Mouse (Mus musculus) stomach, embryonic 14.5 days (tissue): ENCODE data around the gene Ssbp2. TPM values are rescaled to one million over a fixed set of nuclear protein-coding genes. Genes with fewer than 3 reads are reported as not detected.

Experiments
- ATAC-seq: fragments of 200-750 bp; cut with Nextera tagmentation; 2 replicates; pipeline ENCODE4 v1.8.0; 2017; ENCODE audit warnings: low read depth, moderate TSS enrichment; ENCODE audit not compliant: insufficient number of reproducible peaks, insufficient read depth, low FRiP score
- H3K27ac ChIP-seq: fragments of 300-500 bp; sonication (generic); 2 replicates; pipeline ENCODE4 v1.5.1; 2014; ENCODE audit warnings: mild to moderate bottlenecking, low read length, moderate library complexity, mixed read lengths
- H3K27me3 ChIP-seq: fragments of 300-500 bp; sonication (generic); 2 replicates; pipeline ENCODE4 v1.6.1; 2014; ENCODE audit warnings: low read length, control low read depth, mixed read lengths; ENCODE audit not compliant: control insufficient read depth, insufficient read depth
- H3K36me3 ChIP-seq: fragments of 300-500 bp; sonication (generic); 2 replicates; pipeline ENCODE4 v1.6.1; 2014; ENCODE audit warnings: mild to moderate bottlenecking, control low read depth, low read length, moderate library complexity, mixed read lengths; ENCODE audit not compliant: control insufficient read depth, insufficient read depth
- H3K4me1 ChIP-seq: fragments of 300-500 bp; sonication (generic); 2 replicates; pipeline ENCODE4 v1.6.1; 2014; ENCODE audit warnings: low read length, control low read depth, mixed read lengths; ENCODE audit not compliant: control insufficient read depth, insufficient read depth
- H3K4me2 ChIP-seq: fragments of 300-500 bp; sonication (generic); replicated peaks from 2 replicates; pipeline ENCODE4 v1.6.1; 2014; ENCODE audit warnings: low read depth, low read length, control low read depth
- H3K4me3 ChIP-seq: fragments of 300-500 bp; sonication (generic); 2 replicates; pipeline ENCODE4 v1.5.1; 2014; ENCODE audit warnings: low read depth, low read length, control low read depth
- H3K9ac ChIP-seq: fragments of 300-500 bp; sonication (generic); replicated peaks from 2 replicates; pipeline ENCODE4 v1.6.1; 2014; ENCODE audit warnings: low read depth, mild to moderate bottlenecking, control low read depth, low read length, moderate library complexity, mixed read lengths
- H3K9me3 ChIP-seq: fragments of 300-500 bp; sonication (generic); 2 replicates; pipeline ENCODE4 v1.6.1; 2016; ENCODE audit warnings: low read depth, low read length, control low read depth; ENCODE audit not compliant: control insufficient read depth
- WGBS: fragments of 180-500 bp; shearing (Covaris S2); extraction: QIAGEN DNeasy Blood & Tissue Kit; methylation state at CpG from one replicate; pipeline ENCODE4 v1.1.7; 2014; 5-methylcytosine and 5-hydroxymethylcytosine counted together
- polyA plus RNA-seq: library from polyadenylated mRNA; unstranded; fragments of >200 nt; fragmentation: Nextera tagmentation; extraction: Ambion mirVana; gene quantifications from 2 replicates; pipeline ENCODE4 v1.2.1, GENCODE M21; 2014

Gene Ssbp2
- polyA plus RNA-seq, 1 experiment from 2014 or later = 171 TPM

DNA sequence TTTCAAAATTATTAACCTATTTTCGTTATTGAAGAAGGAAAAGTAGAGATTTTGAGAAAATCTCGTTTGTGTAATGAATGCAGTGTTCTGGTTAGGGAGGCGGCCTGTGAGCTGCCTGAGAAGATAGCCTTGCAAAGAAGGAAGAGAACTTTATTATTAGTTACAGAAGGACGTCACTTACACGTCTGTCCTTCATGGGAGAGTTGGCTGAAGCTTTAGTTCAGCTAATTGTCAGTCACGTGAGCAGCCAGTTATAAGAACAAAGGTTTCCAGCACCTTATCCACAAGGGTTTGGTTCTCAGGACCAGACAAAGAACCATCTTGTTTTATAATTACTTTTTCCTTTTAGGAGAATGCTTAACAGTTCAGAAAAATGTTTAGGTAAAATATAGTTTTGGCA is 104.0 kb downstream of the Ssbp2 start:
- Histone ChIP-seq H3K36me3 (peaks cover 4% of the 10 kb centered on the region; the same call in 1 of the 2 replicates), H3K9ac (no peak overlapping the region), H3K27ac (no peak overlapping the region), H3K4me1 (no peaks in the 10 kb centered on the region), H3K4me3 (no peak overlapping the region), H3K4me2 (no peak overlapping the region), H3K9me3 (no peaks in the 10 kb centered on the region), H3K27me3 (no peaks in the 10 kb centered on the region)
- no peak for ATAC-seq
- 74% methylated on average over 6 of the region's 6 CpGs for WGBS

DNA sequence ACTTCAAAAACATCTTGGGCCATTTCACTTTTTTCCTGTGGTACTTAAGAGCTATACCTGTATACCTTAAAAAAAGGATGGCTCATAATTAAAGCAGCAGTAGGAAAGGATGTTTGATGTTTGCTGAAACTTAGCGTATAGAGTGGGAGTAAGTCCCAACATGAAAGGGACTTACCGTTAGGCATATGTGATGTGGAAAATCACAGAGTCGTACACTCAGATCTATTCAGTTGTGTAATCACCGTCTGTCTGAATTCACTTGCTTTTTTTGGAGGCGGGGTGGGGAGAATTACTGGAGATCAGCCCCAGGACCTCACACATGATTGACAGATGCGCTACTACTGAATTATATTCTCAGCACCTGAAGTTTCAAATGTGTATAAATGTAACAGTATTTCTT is 104.7 kb downstream of the Ssbp2 start:
- Histone ChIP-seq H3K4me2 (no peak overlapping the region), H3K4me3 (no peak overlapping the region), H3K27ac (no peak overlapping the region), H3K27me3 (no peaks in the 10 kb centered on the region), H3K9ac (no peak overlapping the region), H3K4me1 (no peaks in the 10 kb centered on the region), H3K9me3 (no peaks in the 10 kb centered on the region), H3K36me3 (peaks cover 4% of the 10 kb centered on the region; the same call in 1 of the 2 replicates)
- ATAC-seq = no peak
- 83% methylated on average over 6 of the region's 6 CpGs for WGBS

DNA sequence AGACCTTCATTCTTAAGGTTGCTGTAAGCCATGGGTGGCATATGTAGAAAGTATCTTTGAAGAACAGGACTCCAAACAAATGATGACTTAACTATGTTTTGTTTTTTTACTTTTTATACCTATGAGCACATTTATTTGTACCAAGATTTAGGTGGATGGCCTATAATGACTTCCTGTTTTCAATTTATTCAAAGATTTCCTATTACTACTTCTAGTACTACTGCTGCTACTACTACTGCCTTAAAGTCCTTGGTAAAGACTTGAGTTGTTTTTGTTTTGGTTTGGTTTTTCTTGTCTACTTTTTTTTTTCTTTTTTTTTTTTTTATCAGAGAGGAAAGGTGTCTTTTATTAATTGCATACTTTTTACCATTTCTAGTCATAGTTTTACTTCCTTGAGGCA is 121.4 kb downstream of the Ssbp2 start:
- Histone ChIP-seq H3K4me2 (no peak overlapping the region), H3K27ac (no peak overlapping the region), H3K9me3 (no peaks in the 10 kb centered on the region), H3K4me3 (no peak overlapping the region), H3K9ac (no peak overlapping the region), H3K4me1 (no peaks in the 10 kb centered on the region), H3K36me3 (no peaks in the 10 kb centered on the region), H3K27me3 (no peaks in the 10 kb centered on the region)
- no peak for ATAC-seq

DNA sequence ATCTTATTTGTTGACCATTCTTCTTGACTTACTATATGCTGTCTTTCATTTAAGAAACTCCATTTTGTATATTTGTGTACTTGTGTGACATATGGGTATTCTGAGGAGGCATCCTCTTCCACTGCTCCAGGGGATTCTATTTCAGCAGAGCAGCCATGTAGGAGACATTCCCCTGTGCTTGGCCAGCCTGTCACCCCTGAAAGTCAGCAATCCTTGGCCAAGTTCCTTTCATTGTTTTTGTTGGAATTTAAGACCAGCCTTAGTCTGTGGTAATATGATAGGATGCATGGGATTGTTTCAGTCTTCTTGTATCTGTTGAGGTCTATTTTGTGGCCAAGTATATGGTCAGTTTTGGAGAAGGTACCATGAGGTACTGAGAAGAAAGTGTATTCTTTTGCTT is 122.1 kb downstream of the Ssbp2 start:
- Histone ChIP-seq H3K9me3 (no peaks in the 10 kb centered on the region), H3K36me3 (no peaks in the 10 kb centered on the region), H3K27ac (no peak overlapping the region), H3K4me1 (no peaks in the 10 kb centered on the region), H3K4me3 (no peak overlapping the region), H3K9ac (no peak overlapping the region), H3K4me2 (no peak overlapping the region), H3K27me3 (no peaks in the 10 kb centered on the region)
- no peak for ATAC-seq

DNA sequence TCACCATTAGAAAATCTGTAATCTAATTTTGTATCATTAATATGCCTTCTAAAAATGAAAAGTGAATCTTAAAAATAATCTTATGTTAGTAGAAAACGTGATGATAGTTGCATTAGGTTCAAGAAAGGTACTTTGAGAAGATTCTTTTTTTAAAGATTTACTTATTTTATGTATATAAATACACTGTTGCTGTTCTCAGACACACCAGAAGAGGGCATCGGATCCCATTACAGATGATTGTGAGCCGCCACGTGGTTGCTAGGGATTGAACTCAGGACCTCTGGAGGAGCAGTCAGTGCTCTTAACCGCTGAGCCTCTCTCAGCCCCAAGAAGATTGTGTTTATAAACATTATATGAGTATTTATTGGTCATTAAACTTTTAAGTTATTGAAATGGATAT is 126.3 kb downstream of the Ssbp2 start:
- ATAC-seq = no peak
- 58% methylated on average over 5 of the region's 5 CpGs for WGBS
- Histone ChIP-seq H3K27me3 (no peaks in the 10 kb centered on the region), H3K9me3 (no peaks in the 10 kb centered on the region), H3K36me3 (no peaks in the 10 kb centered on the region), H3K9ac (no peak overlapping the region), H3K4me1 (no peaks in the 10 kb centered on the region), H3K27ac (no peak overlapping the region), H3K4me3 (no peak overlapping the region), H3K4me2 (no peak overlapping the region)

DNA sequence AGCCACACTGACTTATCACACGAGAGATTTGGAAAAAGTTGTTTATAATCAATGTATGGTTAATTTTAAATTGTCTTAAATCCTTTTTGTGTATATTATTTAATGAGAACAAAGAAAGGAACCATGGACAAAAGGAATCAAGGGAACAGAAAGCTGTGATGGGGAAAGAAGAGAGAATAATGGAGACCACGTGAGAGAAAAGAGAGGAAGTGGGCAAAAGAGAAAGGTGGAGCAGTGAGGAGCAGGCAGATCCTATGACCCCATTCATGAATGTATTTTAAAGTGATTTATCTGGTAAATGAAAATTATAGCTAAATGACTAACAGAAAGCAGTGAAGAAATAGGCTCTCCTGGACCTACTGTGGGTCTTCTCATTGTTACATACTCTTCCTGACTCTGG is 128.4 kb downstream of the Ssbp2 start:
- no peaks in the 10 kb centered on the region for H3K27me3 ChIP-seq
- no peaks in the 10 kb centered on the region for H3K9me3 ChIP-seq
- no peak overlapping the region for H3K27ac ChIP-seq
- H3K9ac ChIP-seq = no peak overlapping the region
- H3K4me3 ChIP-seq = no peak overlapping the region
- H3K4me2 ChIP-seq = no peak overlapping the region
- no peaks in the 10 kb centered on the region for H3K36me3 ChIP-seq
- WGBS = 83% methylated on average over 2 of the region's 2 CpGs
- no peak for ATAC-seq
- H3K4me1 ChIP-seq = no peaks in the 10 kb centered on the region

DNA sequence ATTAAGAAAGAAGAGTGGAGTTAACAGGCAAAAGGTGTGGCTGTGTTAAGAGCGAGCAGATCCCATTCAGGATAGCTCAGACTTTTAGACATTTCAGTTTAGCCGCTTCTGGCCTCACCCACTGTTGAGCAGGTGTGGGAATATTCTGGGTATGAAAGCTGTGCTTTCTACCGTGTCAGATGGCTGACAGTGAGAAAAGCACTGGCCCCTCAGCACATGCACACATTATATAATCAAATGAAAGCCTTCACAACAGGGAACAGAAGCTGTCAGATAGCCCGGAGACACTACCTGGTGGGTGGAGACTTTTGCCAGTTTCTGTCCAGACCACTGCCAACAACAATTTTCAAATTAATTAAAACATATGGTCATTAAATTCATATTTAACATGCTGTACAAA is 131.8 kb downstream of the Ssbp2 start:
- Histone ChIP-seq H3K9ac (no peak overlapping the region), H3K4me1 (no peaks in the 10 kb centered on the region), H3K27me3 (no peaks in the 10 kb centered on the region), H3K27ac (no peak overlapping the region), H3K9me3 (no peaks in the 10 kb centered on the region), H3K36me3 (no peaks in the 10 kb centered on the region), H3K4me2 (no peak overlapping the region), H3K4me3 (no peak overlapping the region)
- ATAC-seq = no peak
- 69% methylated on average over 4 of the region's 4 CpGs for WGBS

DNA sequence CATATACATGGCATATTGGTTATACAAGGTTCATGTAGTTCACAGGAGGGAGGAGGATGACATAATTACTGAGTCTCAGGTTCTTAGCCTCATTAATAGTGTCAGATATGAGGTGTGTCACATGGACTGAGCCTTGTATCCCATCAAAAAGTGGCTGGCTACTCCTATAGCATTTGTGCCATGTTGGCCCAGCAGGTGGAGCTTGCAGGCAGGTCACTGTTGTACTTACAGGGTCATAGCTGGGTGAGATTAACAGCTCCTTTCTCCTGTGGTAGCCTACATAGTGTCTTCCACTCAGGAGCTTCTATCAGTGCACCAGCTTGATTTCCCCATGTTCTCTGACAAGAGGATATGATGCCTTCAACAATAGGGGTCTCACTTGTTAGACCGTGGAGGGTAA is 135.2 kb downstream of the Ssbp2 start:
- no peaks in the 10 kb centered on the region for H3K9me3 ChIP-seq
- WGBS = 87% methylated on average over 1 of the region's 1 CpGs
- ATAC-seq = no peak
- H3K9ac ChIP-seq = no peak overlapping the region
- H3K4me3 ChIP-seq = no peak overlapping the region
- no peak overlapping the region for H3K4me2 ChIP-seq
- H3K4me1 ChIP-seq = no peaks in the 10 kb centered on the region
- no peaks in the 10 kb centered on the region for H3K36me3 ChIP-seq
- H3K27me3 ChIP-seq = no peaks in the 10 kb centered on the region
- no peak overlapping the region for H3K27ac ChIP-seq

DNA sequence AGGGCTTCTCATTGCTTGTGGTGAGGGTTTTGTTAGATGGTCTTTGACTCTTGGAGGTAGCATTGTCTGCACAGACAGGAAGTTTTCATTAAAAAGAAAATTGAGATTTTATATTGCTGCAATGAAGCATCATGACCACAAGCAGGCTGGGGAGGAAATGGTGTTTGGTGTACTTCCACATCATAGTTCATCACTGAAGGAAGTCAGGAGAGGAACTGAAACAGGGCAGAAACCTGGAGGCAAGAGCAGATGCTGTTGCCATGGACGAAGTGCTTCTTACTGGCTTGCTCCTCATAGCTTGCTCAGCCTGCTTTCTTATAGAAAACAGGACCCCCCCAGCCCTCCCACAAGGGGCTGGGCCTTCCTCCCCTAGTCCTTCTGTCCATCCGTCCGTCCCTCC is 139.5 kb downstream of the Ssbp2 start:
- H3K36me3 ChIP-seq = no peaks in the 10 kb centered on the region
- H3K4me2 ChIP-seq = no peak overlapping the region
- ATAC-seq = no peak
- no peaks in the 10 kb centered on the region for H3K27me3 ChIP-seq
- H3K9ac ChIP-seq = no peak overlapping the region
- no peaks in the 10 kb centered on the region for H3K9me3 ChIP-seq
- no peak overlapping the region for H3K4me3 ChIP-seq
- WGBS = 94% methylated on average over 3 of the region's 3 CpGs
- no peaks in the 10 kb centered on the region for H3K4me1 ChIP-seq
- no peak overlapping the region for H3K27ac ChIP-seq
